In the genomic region with DNA sequence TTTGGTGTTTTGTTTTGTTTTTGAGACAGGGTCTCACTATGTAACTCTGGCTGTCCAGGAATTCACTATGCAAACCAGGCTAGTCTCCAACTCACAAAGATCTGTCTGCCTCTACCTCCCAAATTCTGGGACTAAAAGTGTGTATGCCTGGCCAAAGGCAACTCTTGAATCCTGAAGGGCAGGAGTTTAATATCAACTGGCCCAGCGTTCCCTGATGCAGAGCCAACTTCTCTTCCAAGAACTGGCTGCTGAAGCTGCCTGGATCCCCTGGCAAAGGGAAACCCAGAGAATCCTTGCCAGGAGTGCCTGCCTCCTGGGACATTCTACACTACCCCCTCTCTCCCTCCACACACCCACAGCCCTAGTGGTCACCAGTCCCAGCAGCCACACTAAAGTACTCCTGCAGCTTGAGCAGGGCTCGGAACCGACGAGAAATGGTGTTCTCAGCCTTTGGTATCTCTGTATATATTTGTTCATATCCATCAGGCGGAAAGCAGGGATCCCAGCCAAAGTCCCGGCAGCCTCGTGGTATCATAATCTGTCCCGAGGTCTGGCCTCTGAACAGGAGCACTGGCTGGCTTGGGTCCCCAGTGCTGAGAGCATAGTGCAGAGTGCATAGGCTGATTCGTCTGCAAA, we compare ENCODE assay signal across 8 mouse cellular contexts. TPM values are rescaled to one million over a fixed set of nuclear protein-coding genes. Genes with fewer than 3 reads are reported as not detected.
A peak's percentile ranks its signal among the peaks of the same experiment; 100 is the strongest.
DNase-seq lines count a peak whose midpoint lies in the region; ATAC-seq and TF ChIP-seq lines count a peak whose summit lies in the region.

No protein-coding gene starts in this region.

- no peak for TF ChIP-seq POLR2A in lung, adult 2 months (IDR thresholded peaks at IDR 0.05; ENCODE audit: borderline replicate concordance, extremely low read depth, low read depth, low read length)

- DNase-seq in frontal cortex, postnatal 25 days (ENCODE audit: low spot score in 2 of 2), result no peak
- DNase-seq in ES-E14 (ENCODE audit: low read depth, low spot score) (no peak), liver (no peak)
- DNase-seq in cerebellum, postnatal 10 days, result peak; percentile 91 to 93
- DNase-seq in heart, postnatal 10 days, result peak; percentile 89 to 92
- peak; percentile 10 for DNase-seq in lung, adult 2 months
- DNase-seq in urinary bladder, postnatal 25 days (ENCODE audit: low spot score), result peak; percentile 21

- WGBS in lung, adult 2 months, result 62% methylated on average over 9 of the region's 9 CpGs

- H3K36me3 ChIP-seq in ES-E14 (ENCODE audit: control insufficient read depth, insufficient read depth, low read length, poor library complexity, severe bottlenecking), result peaks cover 11% of the 10 kb centered on the region; the same call in 1 of the 2 replicates

- H3K9ac ChIP-seq in ES-E14 (ENCODE audit: insufficient read depth, low read depth, low read length, poor library complexity, severe bottlenecking), result no peak overlapping the region

- H3K27ac ChIP-seq in ES-E14 (ENCODE audit: insufficient read depth, low read depth, low read length, poor library complexity, severe bottlenecking), result peak overlapping the region; percentile 89; the same call in 1 of the 2 replicates

- peak; percentile 38; the same call in 1 of the 2 replicates for ATAC-seq in frontal cortex, adult (ENCODE audit: low TSS enrichment)

- 0 out of 2 replicates have a peak, but pooled peaks cover 2% of the 10 kb centered on the region for H3K9me3 ChIP-seq in ES-E14 (ENCODE audit: control insufficient read depth, insufficient read depth, low read depth, low read length)

- H3K4me3 ChIP-seq in ES-E14 (ENCODE audit: insufficient read depth in 1 of 2, low read depth in 1 of 2, low read length in 2 of 2, poor library complexity in 1 of 2, severe bottlenecking in 1 of 2), result no peak overlapping the region
- H3K4me3 ChIP-seq in lung, adult 2 months (replicated peaks; ENCODE audit: extremely low read depth, low read depth, low read length), result no peak overlapping the region

- in situ Hi-C loops in ES-E14 (cut with MboI; ENCODE audit: low sequenced_read_pairs in 2 of 2, unreplicated experiment in 2 of 2), result no loop called here

- H3K4me1 ChIP-seq in ES-E14 (ENCODE audit: control insufficient read depth in 2 of 2, insufficient read depth in 2 of 2, low read length in 2 of 2, poor library complexity in 1 of 2), result no peaks in the 10 kb centered on the region
- H3K4me1 ChIP-seq in lung, adult 2 months (ENCODE audit: control insufficient read depth, insufficient read depth, low read length), result no peaks in the 10 kb centered on the region

- no peak for TF ChIP-seq CTCF in lung, adult 2 months (IDR thresholded peaks at IDR 0.05; ENCODE audit: insufficient read depth, low read length)

- intact Hi-C loops in heart, postnatal 10 days (cut with DNase I), result loop anchor here (5.0 kb wide), 1 partner anchor 128 kb away; no protein-coding TSS in a partner anchor

TF ChIP-seq in ES-E14, 5 proteins besides CTCF, POLR2A, EP300 and RAD21:
- TF ChIP-seq CHD2 (IDR thresholded peaks at IDR 0.05; ENCODE audit: low read depth, low read length) (no peak), ZNF384 (IDR thresholded peaks at IDR 0.05; ENCODE audit: low read depth, low read length) (no peak), HCFC1 (IDR thresholded peaks at IDR 0.05; ENCODE audit: borderline replicate concordance, insufficient read depth, low read length) (no peak), ZC3H11A (IDR thresholded peaks at IDR 0.05; ENCODE audit: borderline replicate concordance, low read depth, low read length) (no peak), MAFK (IDR thresholded peaks at IDR 0.05; ENCODE audit: insufficient read depth, low read depth, low read length) (no peak)

RNA-seq across cellular contexts. Expression of a gene that starts 37.8 kb away (rescaled TPM):
- 27.0 and 47.6 TPM in 2 replicates for total RNA-seq in ES-E14 (2012; rRNA removed)
- 10 to 100 TPM; 27.3 to 29.3 TPM for total RNA-seq in heart, postnatal 10 days (2021)
- 24.5 and 31.5 TPM in 2 replicates for polyA plus RNA-seq in lung, adult 2 months (2012; rRNA removed)

Comparison
In these comparisons a context has a peak if more than half of its experiments do, and no peak if none do; other contexts are left out.
1. DNase-seq: peak in cerebellum, postnatal 10 days (2 of 2), heart, postnatal 10 days (2 of 2), lung, adult 2 months (single experiment) and urinary bladder, postnatal 25 days (single experiment); none in frontal cortex, postnatal 25 days (0 of 2), ES-E14 (single experiment) and liver (single experiment).